Mouse (Mus musculus) neural tube, embryonic 11.5 days (tissue): ENCODE data around the gene Fam234b. TPM values are rescaled to one million over a fixed set of nuclear protein-coding genes. Genes with fewer than 3 reads are reported as not detected.

Experiments used
- ATAC-seq: fragments of 200-750 bp; cut with Nextera tagmentation; 2 replicates; pipeline ENCODE4 v1.8.0; 2017; ENCODE audit warnings: moderate number of reproducible peaks, mild to moderate bottlenecking, moderate TSS enrichment, moderate library complexity; ENCODE audit not compliant: insufficient read depth, low FRiP score, low TSS enrichment
- DNase-seq: peaks from one replicate; pipeline ENCODE4 v3.0.0-alpha.2; 2015; ENCODE audit warnings: low spot score
- H3K27ac ChIP-seq: fragments of 300-500 bp; sonication (generic); 2 replicates; pipeline ENCODE4 v1.5.1; 2014; ENCODE audit warnings: low read depth, mild to moderate bottlenecking, low read length
- H3K27me3 ChIP-seq: fragments of 300-500 bp; sonication (generic); 2 replicates; pipeline ENCODE4 v1.6.1; 2014; ENCODE audit warnings: mild to moderate bottlenecking, low read length, mixed read lengths; ENCODE audit not compliant: control insufficient read depth, insufficient read depth
- H3K36me3 ChIP-seq: fragments of 300-500 bp; sonication (generic); 2 replicates; pipeline ENCODE4 v1.6.1; 2014; ENCODE audit warnings: mild to moderate bottlenecking, low read length, moderate library complexity, mixed read lengths; ENCODE audit not compliant: control insufficient read depth, insufficient read depth
- H3K4me1 ChIP-seq: fragments of 300-500 bp; sonication (generic); 2 replicates; pipeline ENCODE4 v1.6.1; 2014; ENCODE audit warnings: low read length, mixed read lengths; ENCODE audit not compliant: control insufficient read depth, insufficient read depth
- H3K4me2 ChIP-seq: fragments of 300-500 bp; sonication (generic); 2 replicates; pipeline ENCODE4 v1.6.1; 2014; ENCODE audit warnings: low read depth, mild to moderate bottlenecking, moderate library complexity
- H3K4me3 ChIP-seq: fragments of 300-500 bp; sonication (generic); 2 replicates; pipeline ENCODE4 v1.5.1; 2014; ENCODE audit warnings: low read depth, low read length
- H3K9ac ChIP-seq: fragments of 300-500 bp; sonication (generic); 2 replicates; pipeline ENCODE4 v1.6.1; 2014; ENCODE audit warnings: mild to moderate bottlenecking, low read length
- H3K9me3 ChIP-seq: fragments of 300-500 bp; sonication (generic); 2 replicates; pipeline ENCODE4 v1.6.1; 2016; ENCODE audit warnings: low read length; ENCODE audit not compliant: control insufficient read depth
- WGBS: fragments of 180-500 bp; shearing (Covaris S2); extraction: QIAGEN DNeasy Blood & Tissue Kit; methylation state at CpG from one replicate; pipeline ENCODE4 v1.1.7; 2014; 5-methylcytosine and 5-hydroxymethylcytosine counted together
- polyA plus RNA-seq: library from polyadenylated mRNA; unstranded; fragments of >200 nt; fragmentation: Nextera tagmentation; extraction: Ambion mirVana; gene quantifications from 2 replicates; pipeline ENCODE4 v1.2.1, GENCODE M21; 2014

Gene Fam234b
- polyA plus RNA-seq = 41.3 and 44.4 TPM in 2 replicates

DNA sequence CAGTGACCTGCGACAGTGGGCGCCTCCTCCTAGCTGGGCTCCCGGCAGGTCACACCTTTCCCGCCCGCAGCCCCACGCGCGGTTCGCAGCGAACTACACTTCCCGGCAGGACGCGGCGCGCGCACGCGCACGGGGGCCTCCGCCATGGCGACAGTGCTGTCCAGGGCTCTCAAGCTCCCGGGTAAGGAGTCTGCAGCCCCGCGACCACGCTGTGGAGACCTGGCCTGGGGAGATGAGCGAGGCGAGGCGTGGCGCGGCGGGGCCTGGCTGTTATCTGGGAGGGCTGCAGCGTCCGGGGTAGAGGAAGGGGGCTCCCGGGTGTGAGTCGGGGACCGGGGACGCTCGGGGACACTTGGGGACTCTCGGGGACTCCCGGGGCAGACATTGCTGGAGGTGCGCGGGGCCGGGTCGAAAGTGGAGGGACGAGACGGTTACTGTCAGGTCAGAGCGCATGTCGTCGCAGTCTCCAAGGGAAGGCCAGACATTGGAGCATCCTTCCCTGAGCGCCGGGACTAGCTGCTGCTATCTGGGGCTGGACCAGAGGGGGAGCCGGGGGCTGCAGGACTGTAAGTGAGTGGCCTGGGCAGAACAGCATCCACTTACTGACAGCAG, at the start of gene Fam234b, which contains the start of gene Hebp1:
TSS of gene Fam234b (plus strand) at position 57 of the 612 bp plus-strand sequence.
TSS of gene Hebp1 (minus strand) at position 102 of the 612 bp plus-strand sequence.
- WGBS = under 1% methylated on average over 47 of the region's 52 CpGs
- Histone ChIP-seq H3K36me3 (no peaks in the 10 kb centered on the region), H3K27me3 (no peaks in the 10 kb centered on the region), H3K4me3 (peak within 1 kb of the TSS; percentile 80), H3K9me3 (no peaks in the 10 kb centered on the region), H3K9ac (peak within 1 kb of the TSS; percentile 87), H3K27ac (peak within 1 kb of the TSS; percentile 69), H3K4me2 (peak within 1 kb of the TSS; percentile 81), H3K4me1 (peaks cover 6% of the 10 kb centered on the region; the same call in 1 of the 2 replicates)
- DNase-seq = peak; percentile 85
- peak; percentile 91 for ATAC-seq

- Histone ChIP-seq H3K9ac (no peak overlapping the region), H3K4me3 (no peak overlapping the region), H3K27me3 (no peaks in the 10 kb centered on the region), H3K36me3 (no peaks in the 10 kb centered on the region), H3K9me3 (no peaks in the 10 kb centered on the region), H3K4me2 (no peak overlapping the region), H3K4me1 (no peaks in the 10 kb centered on the region), H3K27ac (no peak overlapping the region)
- peak; percentile 42 for DNase-seq
- WGBS = 31% methylated on average over 1 of the region's 1 CpGs
- no peak for ATAC-seq
These were observed 49.3 kb upstream of the Fam234b start for GRCm38 (mm10) chr6:135148506-135148905.

DNA sequence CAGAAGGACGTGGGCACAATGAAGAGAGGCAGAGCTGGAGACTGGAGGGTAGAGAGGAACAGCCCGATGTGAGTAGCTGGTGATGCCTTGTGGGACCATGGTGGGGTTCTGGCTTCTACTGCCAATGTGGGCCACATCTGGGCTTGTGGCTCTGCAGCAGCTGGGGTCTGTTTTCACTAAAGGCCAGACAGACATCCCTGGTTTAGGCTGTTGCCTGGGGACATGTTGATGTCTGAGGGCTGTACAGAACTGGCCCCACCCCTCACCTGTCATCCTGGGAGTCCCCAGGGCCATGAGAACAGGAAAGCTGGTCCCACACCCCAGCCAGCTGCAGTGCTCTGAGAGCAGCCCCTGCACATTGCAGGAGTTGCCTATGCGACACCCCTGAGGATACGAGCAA, 48.6 kb upstream of the Fam234b start:
- Histone ChIP-seq H3K36me3 (no peaks in the 10 kb centered on the region), H3K9me3 (no peaks in the 10 kb centered on the region), H3K27ac (no peak overlapping the region), H3K27me3 (no peaks in the 10 kb centered on the region), H3K4me2 (no peak overlapping the region), H3K4me3 (no peak overlapping the region), H3K9ac (no peak overlapping the region; the same call in 1 of the 2 replicates), H3K4me1 (no peaks in the 10 kb centered on the region)
- WGBS = 77% methylated on average over 4 of the region's 4 CpGs
- no peak for DNase-seq
- no peak; the same call in 1 of the 2 replicates for ATAC-seq

DNA sequence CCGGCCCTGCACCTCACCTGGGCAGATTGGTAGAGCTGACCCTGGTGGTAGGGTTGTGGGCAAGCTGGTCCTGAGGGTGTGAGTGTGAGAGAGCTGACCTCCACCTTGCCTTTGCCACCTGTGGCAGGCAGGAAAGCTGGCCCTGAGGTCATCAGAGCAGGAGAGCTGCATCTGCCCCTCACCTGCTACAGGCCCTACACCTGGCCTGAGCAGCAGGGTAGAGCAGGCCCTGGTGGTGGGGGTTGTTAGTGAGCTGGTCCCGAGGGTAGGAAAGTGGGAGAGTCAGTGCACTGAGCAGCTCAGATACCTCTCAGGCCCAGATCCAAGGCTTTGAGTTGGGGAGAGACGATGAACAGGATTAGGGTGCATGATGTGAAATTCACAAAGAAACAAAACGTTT, 48.1 kb upstream of the Fam234b start:
- Histone ChIP-seq H3K4me2 (no peak overlapping the region), H3K4me1 (no peaks in the 10 kb centered on the region), H3K4me3 (no peak overlapping the region), H3K9me3 (no peaks in the 10 kb centered on the region), H3K9ac (no peak overlapping the region), H3K27me3 (no peaks in the 10 kb centered on the region), H3K27ac (no peak overlapping the region), H3K36me3 (no peaks in the 10 kb centered on the region)
- DNase-seq (no peak), ATAC-seq (no peak)
- 79% methylated on average over 4 of the region's 4 CpGs for WGBS

DNA sequence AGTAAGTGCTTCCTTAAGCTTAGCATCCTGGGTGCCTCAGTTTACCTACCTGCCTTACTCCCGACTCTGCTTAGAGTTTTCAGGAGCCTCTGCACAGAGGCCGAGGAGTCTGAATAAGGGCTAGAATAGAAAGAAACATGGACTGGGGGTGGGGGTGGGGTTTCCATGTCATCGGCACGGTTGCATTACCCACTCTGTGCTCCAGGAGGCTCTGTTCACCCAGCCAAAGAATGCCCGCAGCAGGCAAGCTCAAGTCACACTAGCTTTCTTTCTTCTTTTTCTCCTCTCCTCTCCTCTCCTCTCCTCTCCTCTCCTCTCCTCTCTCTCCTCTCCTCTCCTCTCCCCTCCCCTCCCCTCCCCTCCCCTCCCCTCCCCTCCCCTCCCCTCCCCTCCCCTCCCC, 47.5 kb upstream of the Fam234b start:
- Histone ChIP-seq H3K9ac (no peak overlapping the region), H3K27me3 (no peaks in the 10 kb centered on the region), H3K4me1 (no peaks in the 10 kb centered on the region), H3K4me3 (no peak overlapping the region), H3K9me3 (no peaks in the 10 kb centered on the region), H3K36me3 (no peaks in the 10 kb centered on the region), H3K4me2 (no peak overlapping the region), H3K27ac (no peak overlapping the region)
- DNase-seq (peak; percentile 60), ATAC-seq (no peak)
- 46% methylated on average over 5 of the region's 5 CpGs for WGBS

- Histone ChIP-seq H3K4me3 (no peak overlapping the region), H3K27ac (no peak overlapping the region), H3K27me3 (no peaks in the 10 kb centered on the region), H3K9me3 (no peaks in the 10 kb centered on the region), H3K4me1 (no peaks in the 10 kb centered on the region), H3K4me2 (no peak overlapping the region), H3K36me3 (no peaks in the 10 kb centered on the region), H3K9ac (no peak overlapping the region)
- DNase-seq = no peak
- 84% methylated on average over 5 of the region's 5 CpGs for WGBS
- no peak for ATAC-seq
These were observed 44.1 kb upstream of the Fam234b start for GRCm38 (mm10) chr6:135153719-135154118.

DNA sequence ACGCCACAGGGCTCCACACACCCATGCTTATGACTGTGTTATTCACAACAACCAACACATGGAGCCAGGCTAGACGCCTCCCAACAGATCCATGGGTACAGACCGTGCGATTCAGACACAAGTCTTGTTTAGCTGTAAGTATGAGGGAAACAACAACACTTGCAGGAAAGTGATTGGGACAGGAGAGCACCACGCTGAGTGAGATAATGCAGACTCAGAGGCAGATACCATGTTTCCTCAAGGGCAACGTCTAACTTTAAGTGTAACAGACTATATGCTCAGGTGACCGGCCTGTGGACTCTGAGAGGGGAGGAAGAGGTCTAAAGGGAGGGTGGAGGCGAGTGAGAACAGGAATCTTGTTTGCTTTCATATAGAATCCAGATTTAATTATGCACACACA, 41.2 kb upstream of the Fam234b start:
- H3K36me3 ChIP-seq = no peaks in the 10 kb centered on the region
- H3K4me1 ChIP-seq = no peaks in the 10 kb centered on the region
- H3K9me3 ChIP-seq = no peaks in the 10 kb centered on the region
- 82% methylated on average over 8 of the region's 8 CpGs for WGBS
- no peak overlapping the region for H3K4me3 ChIP-seq
- no peaks in the 10 kb centered on the region for H3K27me3 ChIP-seq
- H3K9ac ChIP-seq = no peak overlapping the region
- H3K4me2 ChIP-seq = no peak overlapping the region
- DNase-seq (no peak), ATAC-seq (no peak)
- no peak overlapping the region for H3K27ac ChIP-seq

DNA sequence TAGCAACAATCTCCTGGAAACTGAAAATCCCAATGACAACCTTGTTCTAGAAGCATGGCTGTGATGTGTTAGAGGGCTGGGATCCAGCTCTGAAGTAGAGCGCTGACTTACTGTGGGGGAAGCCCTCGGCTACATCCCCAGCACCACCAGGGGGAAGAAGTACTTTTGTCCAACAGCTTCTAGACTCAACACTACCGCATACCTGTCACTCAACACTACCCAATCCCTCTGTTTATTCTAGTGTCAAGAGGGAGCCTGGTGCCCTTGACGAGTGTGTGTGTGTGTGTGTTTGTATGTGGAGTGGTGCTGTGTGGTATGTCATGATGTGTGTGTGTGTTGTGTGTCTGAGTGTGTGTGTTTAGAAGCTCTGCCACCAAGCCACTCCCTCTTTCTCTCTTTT, 40.3 kb upstream of the Fam234b start:
- Histone ChIP-seq H3K4me1 (no peaks in the 10 kb centered on the region), H3K4me3 (no peak overlapping the region), H3K27me3 (no peaks in the 10 kb centered on the region), H3K27ac (no peak overlapping the region), H3K36me3 (no peaks in the 10 kb centered on the region), H3K4me2 (no peak overlapping the region), H3K9me3 (no peaks in the 10 kb centered on the region), H3K9ac (no peak overlapping the region)
- ATAC-seq (no peak), DNase-seq (no peak)
- WGBS = 86% methylated on average over 4 of the region's 4 CpGs

GRCm38 (mm10) chr6:135158509-135158908, 39.3 kb upstream of the Fam234b start:
- Histone ChIP-seq H3K36me3 (no peaks in the 10 kb centered on the region), H3K9ac (no peak overlapping the region), H3K4me3 (no peak overlapping the region), H3K9me3 (no peaks in the 10 kb centered on the region), H3K27ac (no peak overlapping the region), H3K4me1 (no peaks in the 10 kb centered on the region), H3K27me3 (no peaks in the 10 kb centered on the region), H3K4me2 (no peak overlapping the region)
- ATAC-seq = no peak
- no peak for DNase-seq
- WGBS = 35% methylated on average over 4 of the region's 4 CpGs
